Mouse (Mus musculus): Measurements from ENCODE around the gene Etv4. TPM values are rescaled to one million over a fixed set of nuclear protein-coding genes. Genes with fewer than 3 reads are reported as not detected.

The Etv4 gene
- polyA plus RNA-seq, 1 experiment from 2014 or later = 7.3 TPM

DNA sequence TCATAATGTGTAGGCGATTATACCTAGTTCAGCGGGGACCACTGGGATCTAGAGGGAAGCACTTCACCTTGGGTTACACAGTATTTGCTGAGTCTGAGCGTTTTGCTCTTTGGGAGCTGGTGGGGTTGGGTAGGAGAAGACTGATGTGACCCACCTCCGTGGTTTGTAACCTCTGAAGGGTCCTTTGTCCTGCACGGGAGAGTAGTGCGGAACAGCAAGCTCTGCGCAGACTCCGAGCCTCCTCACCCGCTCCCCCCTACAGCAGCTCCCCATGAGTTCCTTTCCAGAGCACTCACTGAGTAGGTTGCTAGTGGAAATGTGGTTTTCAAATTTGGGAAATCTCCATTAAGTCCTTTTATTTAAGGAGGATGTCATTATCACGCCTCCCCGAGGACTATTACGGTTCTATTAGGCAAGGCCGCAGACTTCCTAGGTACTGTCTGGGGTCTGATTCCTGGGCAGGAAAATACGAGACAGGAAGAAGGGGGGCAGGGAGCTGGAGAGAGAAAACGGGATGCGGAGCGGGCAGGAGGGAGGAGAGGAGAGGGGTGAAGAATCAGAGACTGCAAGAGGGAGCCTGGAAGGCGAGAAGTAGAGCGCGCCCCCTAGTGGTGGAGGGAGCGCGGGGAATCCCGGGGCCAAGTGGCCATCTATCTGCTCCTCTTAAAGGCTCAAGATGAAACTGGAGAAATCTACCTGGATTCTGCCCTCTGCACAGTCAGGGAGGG is 29.4 kb upstream of the Etv4 start:
- WGBS = 8% methylated on average over 23 of the region's 23 CpGs

GRCm38 (mm10) chr11:101813259-101813658 is 28.1 kb upstream of the Etv4 start:
- Histone ChIP-seq H3K27me3 (replicated peaks; ENCODE audit: control insufficient read depth, insufficient read depth, low read length) (0 out of 2 replicates have a peak, but pooled peaks cover 3% of the 10 kb centered on the region), H3K4me1 (replicated peaks; ENCODE audit: control insufficient read depth, insufficient read depth, low read length) (peaks cover 7% of the 10 kb centered on the region), H3K9me3 (ENCODE audit: control insufficient read depth, low read length) (no peaks in the 10 kb centered on the region), H3K27ac (ENCODE audit: low read length) (no peak overlapping the region), H3K36me3 (ENCODE audit: control insufficient read depth, insufficient read depth) (no peaks in the 10 kb centered on the region), H3K4me2 (ENCODE audit: low read length) (no peak overlapping the region), H3K4me3 (replicated peaks; ENCODE audit: low read length) (no peak overlapping the region), H3K9ac (replicated peaks; ENCODE audit: low read depth, low read length) (no peak overlapping the region)
- WGBS = 2% methylated on average over 7 of the region's 7 CpGs
- 0 out of 2 replicates have a peak, but pooled peaks have one; percentile 18 for ATAC-seq

More for the DNA sequence above, 29.4 kb upstream of the Etv4 start:
- H3K27ac ChIP-seq (ENCODE audit: low read length) = no peak overlapping the region
- 0 out of 2 replicates have a peak, but pooled peaks cover 3% of the 10 kb centered on the region for H3K27me3 ChIP-seq (replicated peaks; ENCODE audit: control insufficient read depth, insufficient read depth, low read length)
- H3K36me3 ChIP-seq (ENCODE audit: control insufficient read depth, insufficient read depth) = no peaks in the 10 kb centered on the region
- peak; percentile 62 for ATAC-seq
- H3K9me3 ChIP-seq (ENCODE audit: control insufficient read depth, low read length) = no peaks in the 10 kb centered on the region
- H3K4me3 ChIP-seq (replicated peaks; ENCODE audit: low read length) = peak overlapping the region; percentile 24
- peak overlapping the region; percentile 51 for H3K4me2 ChIP-seq (ENCODE audit: low read length)
- peaks cover 7% of the 10 kb centered on the region for H3K4me1 ChIP-seq (replicated peaks; ENCODE audit: control insufficient read depth, insufficient read depth, low read length)
- H3K9ac ChIP-seq (replicated peaks; ENCODE audit: low read depth, low read length) = peak overlapping the region; percentile 12; the same call in 1 of the 2 replicates

DNA sequence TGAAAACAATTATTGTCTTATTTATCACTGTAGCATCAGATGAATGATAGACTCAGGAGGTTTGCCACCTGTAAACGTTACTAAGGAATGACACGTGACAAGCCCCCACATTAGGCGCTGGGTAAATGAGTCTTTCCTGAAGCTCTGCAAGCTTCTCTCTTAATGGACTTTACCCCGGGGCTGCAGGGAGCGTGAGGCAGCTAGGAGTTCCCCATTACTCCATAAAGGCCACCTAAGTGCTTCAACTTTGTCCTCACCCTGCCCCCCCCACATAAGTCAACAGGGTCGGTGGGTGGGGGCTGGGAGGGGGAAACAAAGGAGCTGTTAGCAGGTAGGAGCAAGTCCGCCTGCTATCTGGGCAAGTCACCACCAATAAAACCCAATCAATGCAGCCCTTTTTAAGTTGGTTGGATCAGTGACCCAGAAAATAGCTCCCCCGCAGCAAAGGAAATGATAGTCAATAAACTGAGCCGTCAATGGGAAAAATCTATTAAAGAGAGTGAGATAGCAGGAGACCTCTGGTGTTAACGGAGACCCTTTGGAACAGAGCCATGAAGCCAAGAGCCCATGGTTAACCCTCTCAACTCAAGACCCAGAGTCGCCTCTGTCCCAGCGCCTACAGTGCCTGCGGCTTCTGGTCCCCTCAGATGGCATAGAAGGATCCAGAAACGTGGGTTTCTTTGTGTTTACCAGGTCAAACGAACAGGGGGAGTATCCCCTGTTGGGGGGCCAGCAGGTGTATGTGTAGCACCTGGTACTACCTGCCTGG is 24.1 kb upstream of the Etv4 start:
- 33% methylated on average over 15 of the region's 15 CpGs for WGBS
- peaks cover under 1% of the 10 kb centered on the region; the same call in 1 of the 2 replicates for H3K4me1 ChIP-seq (replicated peaks; ENCODE audit: control insufficient read depth, insufficient read depth, low read length)
- no peak overlapping the region for H3K4me3 ChIP-seq (replicated peaks; ENCODE audit: low read length)
- no peaks in the 10 kb centered on the region for H3K9me3 ChIP-seq (ENCODE audit: control insufficient read depth, low read length)
- no peak for ATAC-seq
- no peaks in the 10 kb centered on the region for H3K27me3 ChIP-seq (replicated peaks; ENCODE audit: control insufficient read depth, insufficient read depth, low read length)
- H3K36me3 ChIP-seq (ENCODE audit: control insufficient read depth, insufficient read depth) = no peaks in the 10 kb centered on the region
- H3K9ac ChIP-seq (replicated peaks; ENCODE audit: low read depth, low read length) = no peak overlapping the region
- H3K27ac ChIP-seq (ENCODE audit: low read length) = no peak overlapping the region
- no peak overlapping the region for H3K4me2 ChIP-seq (ENCODE audit: low read length)

DNA sequence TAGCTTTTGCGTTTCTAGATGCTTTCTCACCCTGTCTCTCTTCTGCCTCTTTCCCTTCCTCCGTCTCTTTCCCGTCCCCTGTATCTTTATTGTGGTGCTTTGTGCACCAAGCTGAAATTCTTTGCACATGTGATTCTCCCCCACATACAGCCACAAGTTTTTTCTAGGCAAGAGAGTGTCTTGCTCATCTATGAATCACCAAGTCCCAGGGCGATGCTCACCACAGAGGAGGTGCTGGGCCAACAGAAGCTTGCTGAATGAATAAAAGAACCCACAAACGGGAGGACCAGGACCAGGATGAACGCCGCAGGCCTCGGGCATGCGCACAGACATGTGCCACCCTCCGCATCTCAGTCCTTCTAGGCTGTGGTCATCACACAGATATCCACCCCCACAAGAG is 22.1 kb upstream of the Etv4 start:
- Histone ChIP-seq H3K9ac (replicated peaks; ENCODE audit: low read depth, low read length) (no peak overlapping the region), H3K4me3 (replicated peaks; ENCODE audit: low read length) (no peak overlapping the region), H3K27ac (ENCODE audit: low read length) (no peak overlapping the region), H3K9me3 (ENCODE audit: control insufficient read depth, low read length) (no peaks in the 10 kb centered on the region), H3K27me3 (replicated peaks; ENCODE audit: control insufficient read depth, insufficient read depth, low read length) (0 out of 2 replicates have a peak, but pooled peaks cover 2% of the 10 kb centered on the region), H3K4me2 (ENCODE audit: low read length) (no peak overlapping the region), H3K4me1 (replicated peaks; ENCODE audit: control insufficient read depth, insufficient read depth, low read length) (no peaks in the 10 kb centered on the region), H3K36me3 (ENCODE audit: control insufficient read depth, insufficient read depth) (no peaks in the 10 kb centered on the region)
- ATAC-seq = no peak
- 84% methylated on average over 10 of the region's 10 CpGs for WGBS

GRCm38 (mm10) chr11:101806741-101807140 is 21.6 kb upstream of the Etv4 start:
- Histone ChIP-seq H3K9ac (replicated peaks; ENCODE audit: low read depth, low read length) (no peak overlapping the region), H3K27me3 (replicated peaks; ENCODE audit: control insufficient read depth, insufficient read depth, low read length) (0 out of 2 replicates have a peak, but pooled peaks cover 2% of the 10 kb centered on the region), H3K9me3 (ENCODE audit: control insufficient read depth, low read length) (no peaks in the 10 kb centered on the region), H3K4me1 (replicated peaks; ENCODE audit: control insufficient read depth, insufficient read depth, low read length) (no peaks in the 10 kb centered on the region), H3K4me2 (ENCODE audit: low read length) (no peak overlapping the region), H3K27ac (ENCODE audit: low read length) (no peak overlapping the region), H3K4me3 (replicated peaks; ENCODE audit: low read length) (no peak overlapping the region), H3K36me3 (ENCODE audit: control insufficient read depth, insufficient read depth) (no peaks in the 10 kb centered on the region)
- 64% methylated on average over 12 of the region's 12 CpGs for WGBS
- no peak for ATAC-seq

- no peak for ATAC-seq
- Histone ChIP-seq H3K4me1 (replicated peaks; ENCODE audit: control insufficient read depth, insufficient read depth, low read length) (no peaks in the 10 kb centered on the region), H3K4me2 (ENCODE audit: low read length) (no peak overlapping the region), H3K9me3 (ENCODE audit: control insufficient read depth, low read length) (no peaks in the 10 kb centered on the region), H3K27ac (ENCODE audit: low read length) (no peak overlapping the region), H3K4me3 (replicated peaks; ENCODE audit: low read length) (no peak overlapping the region), H3K27me3 (replicated peaks; ENCODE audit: control insufficient read depth, insufficient read depth, low read length) (0 out of 2 replicates have a peak, but pooled peaks cover 2% of the 10 kb centered on the region), H3K9ac (replicated peaks; ENCODE audit: low read depth, low read length) (no peak overlapping the region), H3K36me3 (ENCODE audit: control insufficient read depth, insufficient read depth) (no peaks in the 10 kb centered on the region)
- WGBS = 89% methylated on average over 8 of the region's 8 CpGs
Measured at GRCm38 (mm10) chr11:101805113-101805704, 20.0 kb upstream of the Etv4 start.

- H3K27me3 ChIP-seq (replicated peaks; ENCODE audit: control insufficient read depth, insufficient read depth, low read length) = 0 out of 2 replicates have a peak, but pooled peaks cover 2% of the 10 kb centered on the region
- no peak overlapping the region for H3K27ac ChIP-seq (ENCODE audit: low read length)
- no peaks in the 10 kb centered on the region for H3K4me1 ChIP-seq (replicated peaks; ENCODE audit: control insufficient read depth, insufficient read depth, low read length)
- no peak overlapping the region for H3K4me2 ChIP-seq (ENCODE audit: low read length)
- no peak overlapping the region for H3K4me3 ChIP-seq (replicated peaks; ENCODE audit: low read length)
- no peaks in the 10 kb centered on the region for H3K9me3 ChIP-seq (ENCODE audit: control insufficient read depth, low read length)
- H3K9ac ChIP-seq (replicated peaks; ENCODE audit: low read depth, low read length) = no peak overlapping the region
- H3K36me3 ChIP-seq (ENCODE audit: control insufficient read depth, insufficient read depth) = no peaks in the 10 kb centered on the region
- no peak for ATAC-seq
- 4% methylated on average over 5 of the region's 5 CpGs for WGBS
Measured at GRCm38 (mm10) chr11:101801386-101801785, 16.2 kb upstream of the Etv4 start.

DNA sequence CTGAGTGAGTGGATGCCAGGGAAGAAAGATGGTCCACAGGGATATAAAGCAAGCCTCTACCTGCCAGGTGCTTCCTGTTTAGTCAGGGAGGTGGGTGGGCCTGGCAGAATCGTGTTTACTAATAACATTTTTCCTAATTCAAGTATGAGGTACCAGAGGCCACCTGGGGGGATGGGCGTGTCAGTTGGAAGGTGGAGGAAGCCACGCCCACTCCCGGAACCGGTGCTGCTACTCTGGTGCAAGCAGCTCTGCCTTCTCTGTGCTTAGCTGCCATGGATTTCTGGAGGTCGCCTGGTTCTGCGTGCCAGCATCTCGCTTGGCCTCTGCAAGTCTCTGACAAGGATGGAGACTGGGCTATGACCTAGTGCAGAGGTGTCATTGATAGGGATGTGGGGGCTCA is 12.9 kb upstream of the Etv4 start:
- no peak for ATAC-seq

DNA sequence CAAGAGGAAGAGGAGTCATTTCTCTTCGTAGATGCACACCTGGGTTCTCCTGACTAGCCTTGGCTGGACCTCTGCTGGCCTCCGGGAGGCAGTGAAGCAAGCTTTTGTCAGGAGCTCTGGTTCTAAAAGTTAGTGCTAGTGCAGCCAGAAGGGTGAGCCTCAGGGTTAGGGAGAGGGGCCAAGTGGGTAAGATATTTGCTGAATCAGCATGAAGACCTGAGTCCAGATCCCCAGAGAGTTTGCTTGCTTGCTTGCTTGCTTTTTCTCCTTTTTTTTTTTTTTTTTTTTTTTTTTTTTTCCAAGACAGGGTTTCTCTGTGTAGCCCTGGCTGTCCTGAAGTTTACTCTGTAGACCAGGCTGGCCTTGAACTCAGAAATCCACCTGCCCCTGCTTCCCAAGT is 12.2 kb upstream of the Etv4 start:
- 89% methylated on average over 2 of the region's 2 CpGs for WGBS
- H3K4me3 ChIP-seq (replicated peaks; ENCODE audit: low read length) = no peak overlapping the region
- H3K4me2 ChIP-seq (ENCODE audit: low read length) = no peak overlapping the region
- no peak for ATAC-seq
- no peaks in the 10 kb centered on the region for H3K9me3 ChIP-seq (ENCODE audit: control insufficient read depth, low read length)
- no peaks in the 10 kb centered on the region for H3K4me1 ChIP-seq (replicated peaks; ENCODE audit: control insufficient read depth, insufficient read depth, low read length)
- H3K36me3 ChIP-seq (ENCODE audit: control insufficient read depth, insufficient read depth) = no peaks in the 10 kb centered on the region
- H3K27ac ChIP-seq (ENCODE audit: low read length) = no peak overlapping the region
- no peak overlapping the region for H3K9ac ChIP-seq (replicated peaks; ENCODE audit: low read depth, low read length)
- H3K27me3 ChIP-seq (replicated peaks; ENCODE audit: control insufficient read depth, insufficient read depth, low read length) = 0 out of 2 replicates have a peak, but pooled peaks cover 1% of the 10 kb centered on the region

More for the DNA sequence above, 12.9 kb upstream of the Etv4 start:
- Histone ChIP-seq H3K4me1 (replicated peaks; ENCODE audit: control insufficient read depth, insufficient read depth, low read length) (no peaks in the 10 kb centered on the region), H3K9me3 (ENCODE audit: control insufficient read depth, low read length) (no peaks in the 10 kb centered on the region), H3K36me3 (ENCODE audit: control insufficient read depth, insufficient read depth) (no peaks in the 10 kb centered on the region), H3K27ac (ENCODE audit: low read length) (no peak overlapping the region), H3K27me3 (replicated peaks; ENCODE audit: control insufficient read depth, insufficient read depth, low read length) (0 out of 2 replicates have a peak, but pooled peaks cover 2% of the 10 kb centered on the region), H3K4me3 (replicated peaks; ENCODE audit: low read length) (no peak overlapping the region), H3K9ac (replicated peaks; ENCODE audit: low read depth, low read length) (no peak overlapping the region), H3K4me2 (ENCODE audit: low read length) (no peak overlapping the region)
- WGBS = 36% methylated on average over 8 of the region's 8 CpGs

All from forebrain, embryonic 16.5 days (tissue).